Mouse (Mus musculus): ENCODE measurements around the gene Ostm1.

Gene Ostm1

DNA sequence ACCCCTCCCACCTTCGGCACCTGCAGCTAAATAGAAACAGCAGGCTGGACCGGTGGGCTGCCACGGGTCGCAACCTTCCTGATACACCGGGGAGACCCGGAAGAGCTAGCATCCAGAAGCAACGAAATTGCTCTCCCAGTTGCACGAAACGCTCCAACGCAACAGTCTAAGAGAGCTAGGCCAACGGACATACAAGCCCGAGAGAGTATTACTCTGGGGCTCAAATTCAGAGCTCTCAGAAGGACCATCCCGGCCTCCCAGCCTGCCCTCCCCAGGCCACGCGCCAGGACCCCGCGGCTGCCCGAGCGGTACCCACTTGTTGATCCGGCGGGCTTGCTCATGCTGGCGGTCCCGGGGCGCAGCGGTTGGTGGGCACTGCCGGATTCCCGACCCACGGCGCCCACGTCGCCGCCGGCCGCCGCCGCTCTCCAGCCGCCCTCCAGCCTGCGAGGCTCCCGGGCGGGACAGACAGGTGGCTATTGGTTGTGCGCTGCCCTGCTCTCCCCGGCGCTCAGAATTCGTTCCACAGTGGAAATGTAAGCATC lies 984 bp upstream of the Ostm1 start:
- no peak for DNase-seq (ENCODE audit: low spot score in 2 of 2)

- DNase-seq (ENCODE audit: low spot score in 2 of 2), result no peak
Observed at GRCm38 (mm10) chr10:42583902-42584435, 347 bp downstream of the Ostm1 start.

- no peak for DNase-seq (ENCODE audit: low spot score in 2 of 2)
Observed at GRCm38 (mm10) chr10:42584436-42584983, 888 bp downstream of the Ostm1 start.

DNA sequence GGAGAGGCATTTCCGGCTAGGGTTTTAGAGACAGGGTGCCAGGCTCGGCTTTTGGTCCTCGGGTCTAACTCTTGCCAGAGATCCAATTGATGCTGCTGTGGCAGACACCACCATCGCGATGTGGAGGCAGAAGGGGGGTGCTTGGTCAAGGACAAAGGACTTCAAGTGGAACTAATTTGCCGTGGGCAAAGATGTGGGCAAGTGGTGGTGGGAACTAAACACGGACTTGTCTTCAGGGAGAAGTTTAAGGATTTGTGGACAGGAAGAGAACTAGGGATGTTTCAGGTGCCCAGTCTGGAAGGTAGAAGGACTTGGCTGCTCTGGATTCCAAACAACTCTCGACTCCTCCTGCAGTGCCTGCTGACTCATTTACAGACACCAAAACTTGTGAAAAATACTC lies 1.5 kb downstream of the Ostm1 start:
- no peak for DNase-seq (ENCODE audit: low spot score in 2 of 2)

DNA sequence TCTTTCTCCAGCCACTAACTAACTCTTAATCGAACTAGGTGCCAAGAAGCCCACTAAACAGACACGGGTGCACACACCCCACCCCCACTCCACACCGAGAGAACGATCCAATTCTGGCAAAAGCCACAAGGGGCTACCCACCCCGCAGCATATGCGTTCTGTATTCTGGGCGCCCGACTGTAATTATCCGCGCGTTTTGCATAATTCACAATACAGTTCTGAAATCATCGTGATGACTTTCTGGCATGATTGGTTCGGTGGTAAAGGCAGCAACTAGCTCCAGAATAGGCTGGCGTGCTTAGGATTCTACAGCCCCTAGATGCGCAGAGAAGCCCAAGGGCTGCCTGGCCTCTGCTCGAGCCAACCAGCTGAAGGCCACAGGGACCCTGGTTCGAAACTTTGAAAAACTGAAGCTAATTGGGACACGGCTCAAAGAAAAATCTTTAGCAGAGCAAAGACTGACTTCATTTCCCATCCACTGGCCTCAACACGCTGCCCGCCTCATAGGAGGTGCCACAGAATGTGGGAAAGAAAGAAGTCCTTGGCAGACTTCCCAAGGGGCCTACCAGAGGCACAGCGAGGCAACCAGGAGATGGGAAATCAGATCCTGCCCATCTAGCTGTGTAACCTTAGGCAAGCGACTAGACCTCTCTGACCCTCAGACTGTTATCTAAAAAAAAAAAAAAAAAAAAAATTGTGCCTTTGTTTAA lies 2.1 kb downstream of the Ostm1 start:
- no peak for DNase-seq (ENCODE audit: low spot score in 2 of 2)

DNA sequence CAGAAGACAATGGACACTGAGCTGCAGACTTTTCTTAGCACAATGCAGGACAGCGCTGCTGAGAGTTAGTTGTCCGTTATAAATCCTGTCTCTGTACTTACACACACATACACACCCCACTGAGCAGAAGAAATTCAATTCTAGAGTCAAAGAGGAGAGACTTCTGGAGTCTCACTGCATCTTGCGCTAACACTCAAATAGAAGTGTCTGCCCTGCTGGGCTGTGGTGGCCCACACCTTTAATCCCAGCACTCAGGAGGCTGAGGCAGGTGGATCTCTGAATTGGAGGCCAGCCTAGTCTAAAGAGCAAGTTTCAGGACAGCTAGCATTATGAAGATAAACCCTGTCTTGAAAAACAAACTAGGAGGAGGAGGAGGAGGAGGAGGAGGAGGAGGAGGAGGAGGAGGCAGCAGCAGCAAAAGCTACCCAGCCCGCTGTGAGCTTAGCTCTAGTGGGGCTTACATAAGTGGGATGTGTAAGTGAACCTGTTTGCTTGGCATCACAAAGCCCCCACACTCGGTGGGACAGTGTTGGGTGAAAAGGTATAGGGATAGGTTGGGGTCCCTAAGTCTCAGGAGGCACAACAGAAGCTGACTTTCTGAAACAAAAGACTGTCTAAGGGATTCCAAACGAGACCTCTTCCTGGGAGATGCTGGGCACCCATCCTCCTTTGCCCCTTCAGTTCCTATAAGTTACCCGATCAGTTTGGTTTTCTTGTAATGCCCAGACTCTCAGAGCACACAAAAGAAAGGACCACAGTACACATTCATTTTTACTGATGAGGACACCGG lies 4.5 kb downstream of the Ostm1 start:
- no peak for DNase-seq (ENCODE audit: low spot score in 2 of 2)

DNA sequence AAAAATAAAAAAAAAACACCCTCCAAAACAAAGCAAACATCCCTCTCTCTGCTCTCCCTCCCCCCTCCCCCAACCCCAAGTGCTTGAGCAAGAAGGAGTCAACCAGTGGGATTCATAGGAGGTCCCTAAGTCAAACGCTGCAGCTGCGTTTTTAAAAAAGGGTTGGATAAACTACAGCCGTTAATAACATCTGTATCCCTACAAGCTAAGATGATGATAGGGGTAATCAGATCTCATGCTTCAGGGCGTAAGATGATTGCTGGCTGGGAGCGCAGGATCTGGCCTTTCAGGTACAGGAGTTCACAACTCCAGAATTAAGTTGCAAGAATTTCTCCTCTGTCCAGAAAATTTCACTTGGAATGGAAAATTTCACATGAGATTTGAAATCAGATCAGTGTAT lies 5.9 kb downstream of the Ostm1 start:
- no peak for DNase-seq (ENCODE audit: low spot score in 2 of 2)

GRCm38 (mm10) chr10:42590261-42591184 lies 6.9 kb downstream of the Ostm1 start:
- no peak for DNase-seq (ENCODE audit: low spot score in 2 of 2)

GRCm38 (mm10) chr10:42591185-42591992 lies 7.8 kb downstream of the Ostm1 start:
- no peak for DNase-seq (ENCODE audit: low spot score in 2 of 2)

GRCm38 (mm10) chr10:42591993-42592686 lies 8.5 kb downstream of the Ostm1 start:
- DNase-seq (ENCODE audit: low spot score in 2 of 2), result no peak

- no peak for DNase-seq (ENCODE audit: low spot score in 2 of 2)
Observed at GRCm38 (mm10) chr10:42593201-42593600, 9.6 kb downstream of the Ostm1 start.

DNA sequence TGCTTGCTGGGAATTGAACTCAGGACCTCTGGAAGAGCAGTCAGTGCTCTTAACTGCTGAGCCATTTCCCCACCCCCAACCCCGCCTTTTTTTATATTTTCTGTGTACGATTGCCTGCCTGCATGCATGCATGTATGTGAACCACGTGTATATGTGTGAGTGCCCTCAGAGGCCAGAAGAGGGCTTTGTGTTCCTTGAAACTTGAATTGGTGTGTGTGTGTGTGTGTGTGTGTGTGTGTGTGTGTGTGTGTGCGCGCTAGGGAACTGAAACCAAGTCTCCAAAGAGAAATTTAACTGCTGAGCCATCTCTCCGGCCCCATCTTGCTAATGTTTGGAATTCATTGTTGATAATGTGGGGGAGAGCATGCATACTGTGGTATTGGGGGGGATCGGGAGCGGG lies 15.0 kb downstream of the Ostm1 start:
- DNase-seq (ENCODE audit: low spot score in 2 of 2), result no peak

DNA sequence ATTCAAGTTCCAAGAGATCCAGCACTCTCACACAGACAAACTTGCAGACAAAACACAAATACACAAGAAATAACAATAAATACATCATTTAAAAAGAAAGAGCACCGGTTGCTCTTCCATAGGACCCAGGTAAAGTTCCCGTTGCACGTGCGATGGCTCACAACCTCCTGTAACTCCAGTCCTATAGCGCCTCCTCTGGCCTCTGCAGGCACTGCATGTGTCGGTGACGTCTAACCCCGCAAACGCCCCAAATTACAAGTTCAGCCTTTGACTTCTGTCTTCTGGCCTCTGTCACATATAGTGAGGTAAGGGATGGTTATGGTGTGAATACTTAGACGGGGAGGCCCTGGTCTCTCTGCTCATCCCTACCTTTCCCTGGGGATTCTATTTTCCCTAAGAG lies 17.9 kb downstream of the Ostm1 start:
- DNase-seq (ENCODE audit: low spot score in 2 of 2), result peak in 1 of 2 experiments; percentile 64

- DNase-seq (ENCODE audit: low spot score in 2 of 2), result peak in 1 of 2 experiments; percentile 60
Observed at GRCm38 (mm10) chr10:42604874-42605273, 21.3 kb downstream of the Ostm1 start.

DNA sequence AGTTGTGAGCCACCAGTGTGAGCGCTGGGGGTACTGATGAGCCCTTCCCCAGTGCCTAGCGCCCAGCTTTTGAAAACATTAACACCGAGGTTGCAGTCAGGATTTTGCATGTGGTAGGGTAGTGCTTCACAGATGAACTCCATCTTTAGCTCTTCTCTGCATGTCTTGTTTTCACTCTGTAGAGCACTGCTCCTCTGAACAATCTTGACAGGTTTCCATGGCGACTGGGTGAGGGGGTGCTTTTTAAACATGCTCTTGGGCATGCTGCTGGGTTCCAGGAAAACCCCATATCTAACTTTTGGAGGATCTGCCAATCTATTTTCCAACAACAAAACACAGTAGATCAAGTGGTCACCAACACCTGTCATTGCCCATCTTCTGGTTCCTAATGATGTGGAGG lies 23.1 kb downstream of the Ostm1 start:
- DNase-seq (ENCODE audit: low spot score in 2 of 2), result no peak

- DNase-seq (ENCODE audit: low spot score in 2 of 2), result no peak
Observed at GRCm38 (mm10) chr10:42613075-42613474, 29.5 kb downstream of the Ostm1 start.

GRCm38 (mm10) chr10:42613639-42614381 lies 30.2 kb downstream of the Ostm1 start:
- no peak for DNase-seq (ENCODE audit: low spot score in 2 of 2)

- DNase-seq (ENCODE audit: low spot score in 2 of 2), result no peak
Observed at GRCm38 (mm10) chr10:42614766-42615165, 31.1 kb downstream of the Ostm1 start.

GRCm38 (mm10) chr10:42618291-42618690 lies 34.7 kb downstream of the Ostm1 start:
- no peak for DNase-seq (ENCODE audit: low spot score in 2 of 2)

All from spleen, postnatal 10 days (tissue).